Comparison of ENCODE assay signal across 8 mouse cellular contexts in genomic region chr17:12226551-12226950, GRCm38 (mm10).
DNase-seq lines count a peak whose midpoint lies in the region; TF ChIP-seq lines count a peak whose summit lies in the region.

No protein-coding gene starts in this region.

- H3K36me3 ChIP-seq in thymus, adult 2 months (ENCODE audit: control insufficient read depth, insufficient read depth, low read length), result peaks cover 9% of the 10 kb centered on the region; the same call in 1 of the 2 replicates

- no peaks in the 10 kb centered on the region for H3K27me3 ChIP-seq in thymus, adult 2 months (ENCODE audit: control insufficient read depth, insufficient read depth, low read length)

- H3K4me1 ChIP-seq in thymus, adult 2 months (replicated peaks; ENCODE audit: control insufficient read depth, insufficient read depth, low read length), result no peaks in the 10 kb centered on the region

- peak; percentile 26 for DNase-seq in cerebellum, adult 11-12 months
- DNase-seq in cerebellum, adult 9-10 months, result no peak
- DNase-seq in thymus, postnatal 14 days, result peak; percentile 36
- no peak for DNase-seq in thymus, adult 2 months
- DNase-seq in kidney, adult 18-20 months, result peak; percentile 23
- DNase-seq in lung, postnatal 25 days (ENCODE audit: low spot score), result peak; percentile 32
- DNase-seq in layer of hippocampus, postnatal 25 days (ENCODE audit: extremely low spot score in 1 of 2, low spot score in 1 of 2), result no peak
- DNase-seq in cerebellum, adult 11 months, result no peak

- no peak overlapping the region for H3K4me3 ChIP-seq in thymus, adult 2 months (ENCODE audit: control insufficient read depth, insufficient read depth, low read length)

- WGBS in thymus, adult 2 months, result 87% methylated on average over 12 of the region's 12 CpGs

- TF ChIP-seq POLR2A in thymus, adult 2 months (IDR thresholded peaks at IDR 0.05; ENCODE audit: control insufficient read depth, extremely low read depth, insufficient read depth, low read length, poor library complexity), result no peak

- H3K27ac ChIP-seq in thymus, adult 2 months (ENCODE audit: control insufficient read depth, insufficient read depth, low read length), result no peak overlapping the region

- no peak for TF ChIP-seq CTCF in thymus, adult 2 months (IDR thresholded peaks at IDR 0.05; ENCODE audit: borderline replicate concordance, control insufficient read depth, extremely low read depth, insufficient read depth, low read length, poor library complexity)

Comparison
In these comparisons a context has a peak if more than half of its experiments do, and no peak if none do; other contexts are left out.
1. DNase-seq: peak in cerebellum, adult 11-12 months (single experiment), thymus, postnatal 14 days (single experiment), kidney, adult 18-20 months (single experiment) and lung, postnatal 25 days (single experiment); none in cerebellum, adult 9-10 months (single experiment), thymus, adult 2 months (single experiment), layer of hippocampus, postnatal 25 days (0 of 2) and cerebellum, adult 11 months (single experiment).